Mouse (Mus musculus) spleen, adult 2 months (tissue): ENCODE data around the gene Cdk10.

Experiments
- CTCF ChIP-seq: fragments of 200-500 bp; IDR thresholded peaks from 2 replicates; pipeline ENCODE4 v1.5.1; 2011; ENCODE audit warnings: mild to moderate bottlenecking, inconsistent platforms; ENCODE audit not compliant: insufficient read depth, insufficient read length, insufficient replicate concordance; ENCODE audit errors: extremely low read depth
- POLR2A ChIP-seq: fragments of 200-500 bp; IDR thresholded peaks from 2 replicates; pipeline ENCODE4 v1.6.1; 2011; ENCODE audit warnings: low read depth, low read length, inconsistent platforms

DNA sequence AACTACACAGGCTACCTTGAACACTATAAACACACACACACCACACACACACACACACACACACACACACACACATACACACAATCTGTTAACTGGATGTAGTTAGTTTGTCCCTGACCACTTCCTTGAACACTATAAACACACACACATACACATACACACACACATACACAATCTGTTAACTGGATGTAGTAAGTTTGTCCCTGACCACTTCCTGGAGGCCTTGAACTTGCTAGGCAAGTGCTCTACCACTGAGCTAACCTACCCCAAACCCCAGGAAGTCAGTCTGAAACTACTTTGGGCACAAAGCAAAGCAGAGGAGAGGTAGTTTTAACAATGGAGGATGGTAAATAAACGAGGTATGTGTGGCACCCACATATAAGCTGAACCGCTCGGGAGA is 21.1 kb upstream of the Cdk10 start:
- no peak for TF ChIP-seq CTCF
- no peak for TF ChIP-seq POLR2A
